Mouse (Mus musculus): ENCODE results near the gene C3ar1. TPM values are rescaled to one million over a fixed set of nuclear protein-coding genes. Genes with fewer than 3 reads are reported as not detected.

Gene C3ar1
- polyA plus RNA-seq, 1 experiment from 2014 or later = 1.6 TPM

DNA sequence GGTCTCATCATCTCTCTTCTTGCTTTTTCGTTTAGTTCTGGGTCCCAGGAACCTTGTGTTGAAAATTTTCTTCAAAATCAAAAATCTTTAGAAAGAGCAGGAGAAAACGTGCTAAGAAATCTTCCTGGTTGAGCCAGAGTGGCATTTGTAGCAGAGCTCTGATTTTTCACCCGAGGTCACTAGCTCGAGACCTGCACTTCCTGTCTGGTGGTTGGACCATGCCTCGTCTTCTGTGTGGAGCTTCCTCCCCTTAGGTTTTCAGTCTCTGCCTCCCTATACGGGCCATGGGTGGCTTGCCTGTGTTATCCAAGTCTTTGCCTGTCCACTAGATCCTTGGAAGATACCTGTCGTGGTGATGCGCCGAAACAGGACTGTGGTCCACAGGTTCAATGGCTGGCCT is 34.1 kb downstream of the C3ar1 start:
- Histone ChIP-seq H3K4me1 (replicated peaks; ENCODE audit: control insufficient read depth, insufficient read depth, low read length) (peaks cover 11% of the 10 kb centered on the region; the same call in 1 of the 2 replicates), H3K36me3 (ENCODE audit: control insufficient read depth, insufficient read depth, low read length) (no peaks in the 10 kb centered on the region), H3K27ac (ENCODE audit: low read depth, low read length) (no peak overlapping the region), H3K27me3 (ENCODE audit: control insufficient read depth, insufficient read depth, low read length) (no peaks in the 10 kb centered on the region), H3K4me3 (ENCODE audit: low read depth, low read length) (no peak overlapping the region), H3K9ac (ENCODE audit: low read length) (no peak overlapping the region), H3K4me2 (ENCODE audit: low read depth, low read length, severe bottlenecking) (0 out of 2 replicates have a peak overlapping the region, but pooled peaks have one; percentile 57), H3K9me3 (ENCODE audit: control insufficient read depth, low read length) (no peaks in the 10 kb centered on the region)
- no peak for ATAC-seq (replicated peaks; ENCODE audit: low FRiP score)
- 79% methylated on average over 9 of the region's 9 CpGs for WGBS
- no peak for DNase-seq (ENCODE audit: low spot score)

DNA sequence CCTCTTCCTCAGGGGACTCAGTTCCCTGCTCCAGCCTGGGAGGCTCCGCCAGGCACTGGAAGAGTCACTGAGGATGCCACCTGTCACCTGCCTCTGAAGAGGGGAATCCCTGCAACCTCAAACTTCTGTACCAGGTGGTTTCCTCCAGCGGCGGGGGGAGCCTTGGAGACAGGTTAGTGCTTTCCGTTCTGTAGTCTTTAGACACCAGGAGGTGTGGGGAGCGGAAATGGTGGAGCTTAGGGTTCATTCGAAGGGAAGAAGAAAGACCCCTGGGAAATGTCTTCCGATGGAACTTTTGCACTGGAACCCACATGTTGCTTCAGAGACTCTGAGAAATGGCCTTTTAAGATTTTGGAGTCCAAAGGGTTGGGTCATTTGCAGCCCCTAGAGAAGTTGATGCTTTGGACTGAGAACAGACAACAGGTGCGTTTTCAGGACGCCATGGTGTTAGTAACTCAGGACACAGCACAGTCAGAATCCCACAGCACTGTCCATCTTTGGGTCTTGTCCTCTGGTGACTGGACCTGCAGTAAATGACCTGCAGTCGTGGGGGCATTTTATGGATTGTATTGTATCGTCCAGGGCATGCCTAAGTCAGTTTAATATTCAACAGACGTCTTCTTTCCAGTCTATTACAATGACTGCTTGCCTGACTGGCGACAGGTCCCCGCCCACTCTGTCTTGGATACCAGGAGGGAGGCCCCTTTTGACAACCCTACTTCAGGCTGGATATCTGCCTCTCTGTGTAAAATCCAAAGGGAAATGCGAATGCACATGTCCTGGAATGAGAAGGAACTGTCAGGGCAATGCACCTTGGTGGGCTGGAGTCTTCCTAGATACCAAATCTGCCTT is 34.9 kb downstream of the C3ar1 start:
- Histone ChIP-seq H3K9me3 (ENCODE audit: control insufficient read depth, low read length) (no peaks in the 10 kb centered on the region), H3K9ac (ENCODE audit: low read length) (peak overlapping the region; percentile 87; the same call in 1 of the 2 replicates), H3K27ac (ENCODE audit: low read depth, low read length) (no peak overlapping the region), H3K4me2 (ENCODE audit: low read depth, low read length, severe bottlenecking) (peak overlapping the region; percentile 57), H3K36me3 (ENCODE audit: control insufficient read depth, insufficient read depth, low read length) (no peaks in the 10 kb centered on the region), H3K4me3 (ENCODE audit: low read depth, low read length) (peak overlapping the region; percentile 82), H3K4me1 (replicated peaks; ENCODE audit: control insufficient read depth, insufficient read depth, low read length) (peaks cover 7% of the 10 kb centered on the region; the same call in 1 of the 2 replicates), H3K27me3 (ENCODE audit: control insufficient read depth, insufficient read depth, low read length) (no peaks in the 10 kb centered on the region)
- ATAC-seq (replicated peaks; ENCODE audit: low FRiP score) (peak; percentile 38), DNase-seq (ENCODE audit: low spot score) (no peak)
- 27% methylated on average over 15 of the region's 15 CpGs for WGBS

DNA sequence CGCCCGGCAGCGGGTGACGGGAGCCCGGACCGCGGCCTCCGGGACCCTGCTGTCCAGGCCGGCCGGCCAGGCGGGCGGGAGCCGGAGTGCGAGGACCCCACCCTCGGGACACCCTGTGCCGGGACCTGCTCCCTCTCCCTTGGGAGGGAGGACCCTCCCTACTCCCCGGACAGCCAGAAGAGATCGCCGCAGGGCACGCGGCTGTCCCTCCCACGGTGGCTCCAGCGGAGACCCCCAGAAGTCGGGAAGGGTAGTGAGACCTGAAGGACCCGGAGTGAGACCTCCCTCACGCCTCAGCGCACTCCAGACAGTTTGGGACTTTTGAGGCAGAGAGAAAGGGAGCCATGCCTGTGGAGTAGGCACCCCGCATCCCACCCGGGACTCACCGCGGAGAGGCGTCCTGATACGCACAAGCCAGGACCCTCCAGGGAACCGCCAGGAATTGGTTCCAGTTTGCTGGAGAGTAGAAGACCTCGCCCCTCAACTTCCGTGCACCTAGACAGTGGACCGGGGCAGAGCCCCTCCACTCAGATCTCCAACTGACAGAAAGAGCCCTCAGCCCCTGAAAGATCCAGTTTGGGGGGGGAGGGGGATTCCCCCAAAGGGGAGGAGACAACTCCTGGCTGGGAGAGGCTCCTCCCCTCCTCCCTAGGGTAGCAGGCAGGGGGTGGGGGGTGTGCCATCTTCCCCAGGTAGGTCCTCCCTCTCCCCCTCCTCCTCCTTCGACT is 35.7 kb downstream of the C3ar1 start:
- Histone ChIP-seq H3K4me3 (ENCODE audit: low read depth, low read length) (peak overlapping the region; percentile 82), H3K27ac (ENCODE audit: low read depth, low read length) (no peak overlapping the region), H3K27me3 (ENCODE audit: control insufficient read depth, insufficient read depth, low read length) (no peaks in the 10 kb centered on the region), H3K36me3 (ENCODE audit: control insufficient read depth, insufficient read depth, low read length) (no peaks in the 10 kb centered on the region), H3K4me1 (replicated peaks; ENCODE audit: control insufficient read depth, insufficient read depth, low read length) (peaks cover 7% of the 10 kb centered on the region; the same call in 1 of the 2 replicates), H3K9me3 (ENCODE audit: control insufficient read depth, low read length) (no peaks in the 10 kb centered on the region), H3K4me2 (ENCODE audit: low read depth, low read length, severe bottlenecking) (peak overlapping the region; percentile 57), H3K9ac (ENCODE audit: low read length) (peak overlapping the region; percentile 87)
- peak; percentile 77 for ATAC-seq (replicated peaks; ENCODE audit: low FRiP score)
- peak; percentile 69 for DNase-seq (ENCODE audit: low spot score)
- WGBS = under 1% methylated on average over 35 of the region's 38 CpGs

DNA sequence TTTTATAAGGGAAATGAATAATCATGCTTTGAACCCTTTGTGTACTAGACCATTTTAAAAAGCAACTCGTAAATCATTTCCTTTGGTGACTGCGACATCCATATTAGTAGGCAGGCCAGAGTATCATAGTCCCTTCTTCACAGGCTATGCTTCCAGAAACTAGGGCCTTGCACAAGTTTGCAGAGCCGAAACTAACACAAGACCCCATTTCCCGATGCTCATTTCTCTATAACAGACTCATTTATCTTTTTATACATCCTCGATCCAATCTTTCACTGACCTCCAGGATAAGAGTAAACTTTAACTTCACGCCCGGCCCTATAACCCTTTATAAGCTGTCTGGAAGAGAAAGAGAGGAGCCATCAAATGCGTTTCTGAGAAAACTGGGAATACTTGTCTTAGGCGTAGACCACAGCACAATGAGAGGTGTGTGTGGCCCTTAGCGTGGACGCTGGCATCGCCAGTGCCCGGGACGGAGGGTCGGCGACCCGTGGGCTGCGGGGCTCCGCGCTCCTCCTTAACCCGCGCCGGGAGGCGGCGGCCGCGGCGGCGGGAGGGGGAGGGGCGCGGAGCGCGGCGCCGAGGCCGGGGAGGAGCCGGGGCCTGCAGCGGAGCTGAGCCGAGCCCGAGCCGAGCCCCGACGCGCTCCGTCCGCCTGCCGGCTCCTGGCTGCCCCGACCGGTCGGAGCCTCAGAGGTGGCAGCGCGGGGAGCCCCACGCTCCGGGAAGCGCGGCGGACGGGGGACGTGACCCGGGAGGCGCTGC is 36.5 kb downstream of the C3ar1 start, which contains the start of gene Foxj2:
Gene Foxj2, plus strand, starts transcription at position 609 of the 765 bp plus-strand sequence.
- H3K4me3 ChIP-seq (ENCODE audit: low read depth, low read length) = peak within 1 kb of the TSS; percentile 82
- peaks cover 7% of the 10 kb centered on the region; the same call in 1 of the 2 replicates for H3K4me1 ChIP-seq (replicated peaks; ENCODE audit: control insufficient read depth, insufficient read depth, low read length)
- 3% methylated on average over 43 of the region's 61 CpGs for WGBS
- H3K36me3 ChIP-seq (ENCODE audit: control insufficient read depth, insufficient read depth, low read length) = no peaks in the 10 kb centered on the region
- peak; percentile 84 for DNase-seq (ENCODE audit: low spot score)
- H3K27me3 ChIP-seq (ENCODE audit: control insufficient read depth, insufficient read depth, low read length) = no peaks in the 10 kb centered on the region
- H3K27ac ChIP-seq (ENCODE audit: low read depth, low read length) = no peak within 1 kb of the TSS
- peak; percentile 87 for ATAC-seq (replicated peaks; ENCODE audit: low FRiP score)
- peak within 1 kb of the TSS; percentile 87 for H3K9ac ChIP-seq (ENCODE audit: low read length)
- H3K9me3 ChIP-seq (ENCODE audit: control insufficient read depth, low read length) = no peaks in the 10 kb centered on the region
- H3K4me2 ChIP-seq (ENCODE audit: low read depth, low read length, severe bottlenecking) = peak within 1 kb of the TSS; percentile 57

DNA sequence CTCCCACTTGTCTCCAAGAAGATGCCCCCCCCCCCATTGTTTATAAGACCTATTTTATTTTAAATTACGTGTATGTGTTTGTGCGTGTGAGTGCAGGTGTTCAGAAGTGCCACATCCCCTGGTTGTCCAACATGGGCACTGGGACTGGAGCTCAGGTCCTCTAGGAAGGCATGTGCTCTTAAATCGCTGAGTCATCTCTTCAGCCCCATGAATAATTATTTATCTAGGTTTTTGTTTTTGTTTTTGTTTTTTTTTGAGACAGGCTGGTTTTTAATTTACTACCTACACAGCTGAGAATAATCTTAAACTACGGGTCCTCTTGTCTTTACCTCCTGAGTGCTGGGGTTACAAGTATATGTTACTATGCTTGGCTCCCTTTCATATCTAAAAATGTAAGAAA is 42.3 kb downstream of the C3ar1 start:
- H3K9me3 ChIP-seq (ENCODE audit: control insufficient read depth, low read length) = no peaks in the 10 kb centered on the region
- no peaks in the 10 kb centered on the region for H3K36me3 ChIP-seq (ENCODE audit: control insufficient read depth, insufficient read depth, low read length)
- DNase-seq (ENCODE audit: low spot score) = no peak
- no peak overlapping the region for H3K27ac ChIP-seq (ENCODE audit: low read depth, low read length)
- H3K4me3 ChIP-seq (ENCODE audit: low read depth, low read length) = no peak overlapping the region
- no peak for ATAC-seq (replicated peaks; ENCODE audit: low FRiP score)
- no peaks in the 10 kb centered on the region for H3K4me1 ChIP-seq (replicated peaks; ENCODE audit: control insufficient read depth, insufficient read depth, low read length)
- no peaks in the 10 kb centered on the region for H3K27me3 ChIP-seq (ENCODE audit: control insufficient read depth, insufficient read depth, low read length)
- WGBS = 91% methylated on average over 4 of the region's 4 CpGs
- no peak overlapping the region for H3K9ac ChIP-seq (ENCODE audit: low read length)
- no peak overlapping the region for H3K4me2 ChIP-seq (ENCODE audit: low read depth, low read length, severe bottlenecking)

DNA sequence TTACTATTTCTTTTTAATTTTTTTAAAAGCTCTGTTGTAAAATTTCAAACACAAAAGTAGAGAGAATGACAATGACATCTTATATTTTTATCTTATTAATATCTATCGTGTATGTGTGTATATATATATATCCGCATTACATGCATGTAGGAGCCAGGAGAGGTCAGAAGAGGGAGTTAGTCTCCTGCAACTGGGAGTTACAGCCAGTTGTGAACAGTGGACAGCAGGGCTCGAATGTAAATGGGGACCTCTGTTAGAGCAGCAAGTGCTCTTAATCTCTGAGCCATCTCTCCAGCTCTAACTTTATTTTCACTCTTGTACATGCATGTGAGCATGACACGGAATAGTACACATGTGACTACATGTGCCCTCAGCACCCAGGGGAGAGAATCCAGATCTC is 43.2 kb downstream of the C3ar1 start:
- 91% methylated on average over 4 of the region's 4 CpGs for WGBS
- Histone ChIP-seq H3K27ac (ENCODE audit: low read depth, low read length) (no peak overlapping the region), H3K27me3 (ENCODE audit: control insufficient read depth, insufficient read depth, low read length) (no peaks in the 10 kb centered on the region), H3K4me3 (ENCODE audit: low read depth, low read length) (no peak overlapping the region), H3K9me3 (ENCODE audit: control insufficient read depth, low read length) (no peaks in the 10 kb centered on the region), H3K4me1 (replicated peaks; ENCODE audit: control insufficient read depth, insufficient read depth, low read length) (no peaks in the 10 kb centered on the region), H3K36me3 (ENCODE audit: control insufficient read depth, insufficient read depth, low read length) (no peaks in the 10 kb centered on the region), H3K4me2 (ENCODE audit: low read depth, low read length, severe bottlenecking) (no peak overlapping the region), H3K9ac (ENCODE audit: low read length) (no peak overlapping the region)
- no peak for DNase-seq (ENCODE audit: low spot score)
- ATAC-seq (replicated peaks; ENCODE audit: low FRiP score) = no peak

DNA sequence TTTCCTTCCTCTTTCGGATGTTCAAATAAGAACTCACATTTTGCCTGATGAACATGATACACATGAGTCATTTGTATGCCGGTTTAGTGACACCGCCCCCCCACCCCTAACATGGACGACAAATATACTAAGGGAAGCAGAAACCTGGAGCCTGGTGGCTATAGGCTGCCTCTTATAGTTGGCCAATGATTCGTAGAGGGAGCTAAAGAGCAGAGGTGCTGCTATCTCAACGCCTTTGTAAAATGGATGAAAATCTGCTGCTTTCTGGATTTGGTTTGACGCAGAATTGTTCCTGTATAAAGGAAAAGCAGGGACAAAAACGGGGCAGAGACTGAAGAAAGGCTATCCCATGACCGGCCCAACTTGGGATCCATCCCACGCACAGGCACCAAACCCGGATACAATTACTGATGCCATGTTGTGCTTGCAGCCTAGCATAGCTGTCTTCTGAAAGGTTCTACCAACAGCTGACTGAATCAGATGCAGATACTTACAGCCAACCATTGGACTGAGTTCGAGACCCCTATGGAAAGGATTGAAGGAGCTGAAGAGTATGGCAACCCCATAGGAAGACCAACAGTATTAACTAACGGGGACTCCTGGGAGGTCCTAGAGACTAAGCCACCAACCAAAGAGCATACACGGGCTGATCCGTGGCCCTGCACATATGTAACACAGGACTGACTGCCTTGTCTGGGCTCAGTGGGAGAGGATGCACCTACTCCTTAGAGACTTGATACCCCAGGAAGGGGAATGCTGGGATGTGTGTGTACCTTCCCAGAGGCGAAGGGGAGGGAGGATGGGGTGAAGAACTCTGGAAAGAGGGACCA is 44.0 kb downstream of the C3ar1 start:
- DNase-seq (ENCODE audit: low spot score) (peak; percentile 71), ATAC-seq (replicated peaks; ENCODE audit: low FRiP score) (peak; percentile 35)
- H3K4me1 ChIP-seq (replicated peaks; ENCODE audit: control insufficient read depth, insufficient read depth, low read length) = no peaks in the 10 kb centered on the region
- H3K9me3 ChIP-seq (ENCODE audit: control insufficient read depth, low read length) = no peaks in the 10 kb centered on the region
- peak overlapping the region; percentile 59 for H3K4me2 ChIP-seq (ENCODE audit: low read depth, low read length, severe bottlenecking)
- H3K27ac ChIP-seq (ENCODE audit: low read depth, low read length) = peak overlapping the region; percentile 98
- H3K9ac ChIP-seq (ENCODE audit: low read length) = peak overlapping the region; percentile 51
- no peaks in the 10 kb centered on the region for H3K36me3 ChIP-seq (ENCODE audit: control insufficient read depth, insufficient read depth, low read length)
- 25% methylated on average over 16 of the region's 16 CpGs for WGBS
- no peaks in the 10 kb centered on the region for H3K27me3 ChIP-seq (ENCODE audit: control insufficient read depth, insufficient read depth, low read length)
- peak overlapping the region; percentile 67 for H3K4me3 ChIP-seq (ENCODE audit: low read depth, low read length)

All from forebrain, embryonic 11.5 days (tissue).